Mouse (Mus musculus): ENCODE results near the gene 9230104L09Rik. TPM values are rescaled to one million over a fixed set of nuclear protein-coding genes. Genes with fewer than 3 reads are reported as not detected.

The 9230104L09Rik gene
- not detected in 2 replicates for polyA plus RNA-seq (2011; ENCODE audit: insufficient read length, low read depth, missing spikeins)

DNA sequence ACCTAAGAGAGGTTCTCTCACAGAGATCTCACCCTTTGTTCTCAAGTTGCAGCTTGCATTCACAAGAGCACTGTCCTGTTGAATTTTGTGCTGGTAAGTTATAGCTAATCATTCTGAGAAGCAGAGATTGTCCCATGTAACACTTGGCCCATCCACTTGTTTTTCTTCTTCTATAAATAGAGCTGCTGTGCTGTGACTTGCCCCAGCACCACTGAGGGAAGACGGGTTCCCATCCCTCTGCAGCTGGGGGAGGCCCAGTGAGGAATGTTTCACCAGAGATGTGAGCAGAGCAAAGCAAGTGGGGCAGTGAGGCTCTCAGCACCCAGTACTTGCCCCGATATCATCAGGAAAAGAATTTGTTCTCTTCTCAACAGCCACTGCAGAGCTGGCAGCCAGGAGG, at the start of gene 9230104L09Rik:
Gene 9230104L09Rik (minus strand): TSS at position 73 of the 400 bp plus-strand sequence.
- TF ChIP-seq CTCF (IDR thresholded peaks at IDR 0.05; ENCODE audit: borderline replicate concordance, insufficient read depth, low read length): no peak
- no peak for TF ChIP-seq POLR2A (IDR thresholded peaks at IDR 0.05; ENCODE audit: low read depth, low read length)
- no peak within 1 kb of the TSS for H3K27ac ChIP-seq (ENCODE audit: insufficient read depth, low read length)
- no peaks in the 10 kb centered on the region for H3K4me1 ChIP-seq (ENCODE audit: control insufficient read depth, insufficient read depth, low read length)
- no peak within 1 kb of the TSS for H3K4me3 ChIP-seq (ENCODE audit: insufficient read depth, low read length)

DNA sequence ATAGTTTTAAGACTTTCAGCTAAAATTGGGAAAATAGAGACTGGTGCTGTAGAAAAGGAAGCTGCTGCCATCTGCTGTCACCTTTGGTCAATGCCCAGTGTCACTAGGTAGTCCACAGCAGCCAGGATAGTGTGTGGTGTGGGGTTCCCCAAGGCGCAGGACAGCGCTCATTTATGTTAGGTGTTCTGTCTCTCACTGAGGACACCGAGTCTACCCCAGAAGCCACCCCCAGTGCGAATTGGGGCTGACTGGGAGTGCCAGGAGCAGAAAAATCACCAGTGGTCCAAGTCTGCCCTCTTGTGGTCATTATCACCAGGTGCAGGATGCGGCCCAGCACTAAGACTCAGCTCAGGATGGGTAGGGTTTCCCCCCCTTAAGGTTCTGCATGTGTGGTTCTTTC, 37.4 kb upstream of the 9230104L09Rik start:
- Histone ChIP-seq H3K27ac (ENCODE audit: insufficient read depth, low read length) (no peak overlapping the region), H3K4me1 (ENCODE audit: control insufficient read depth, insufficient read depth, low read length) (no peaks in the 10 kb centered on the region), H3K4me3 (ENCODE audit: insufficient read depth, low read length) (no peak overlapping the region)
- peak; percentile 74 for TF ChIP-seq CTCF (IDR thresholded peaks at IDR 0.05; ENCODE audit: borderline replicate concordance, insufficient read depth, low read length)
- no peak for TF ChIP-seq POLR2A (IDR thresholded peaks at IDR 0.05; ENCODE audit: low read depth, low read length)

DNA sequence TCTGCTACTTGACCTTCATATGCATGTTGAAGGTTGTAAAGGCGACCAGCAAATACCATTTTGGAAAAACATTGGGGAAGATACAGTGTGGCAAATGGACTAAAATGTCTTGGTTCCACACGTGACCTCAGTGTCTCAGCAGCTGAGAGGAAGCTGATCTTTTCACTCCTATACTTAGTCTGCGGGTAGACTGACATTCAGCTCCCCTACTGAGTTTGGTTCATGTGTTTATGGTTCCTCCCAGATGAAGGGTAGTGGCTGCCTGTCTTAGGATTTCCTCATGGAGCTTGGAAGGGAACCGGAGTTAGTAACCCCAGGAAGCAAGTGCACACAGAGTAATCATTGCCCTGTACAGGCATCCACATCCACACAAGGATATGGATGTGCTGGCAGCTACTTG, 35.5 kb upstream of the 9230104L09Rik start:
- TF ChIP-seq POLR2A (IDR thresholded peaks at IDR 0.05; ENCODE audit: low read depth, low read length) (no peak), CTCF (IDR thresholded peaks at IDR 0.05; ENCODE audit: borderline replicate concordance, insufficient read depth, low read length) (no peak)
- H3K4me1 ChIP-seq (ENCODE audit: control insufficient read depth, insufficient read depth, low read length): no peaks in the 10 kb centered on the region
- no peak overlapping the region for H3K27ac ChIP-seq (ENCODE audit: insufficient read depth, low read length)
- H3K4me3 ChIP-seq (ENCODE audit: insufficient read depth, low read length): no peak overlapping the region

GRCm38 (mm10) chr2:148896219-148896618, 31.4 kb upstream of the 9230104L09Rik start:
- Histone ChIP-seq H3K4me1 (ENCODE audit: control insufficient read depth, insufficient read depth, low read length) (no peaks in the 10 kb centered on the region), H3K4me3 (ENCODE audit: insufficient read depth, low read length) (no peak overlapping the region), H3K27ac (ENCODE audit: insufficient read depth, low read length) (no peak overlapping the region)
- TF ChIP-seq POLR2A (IDR thresholded peaks at IDR 0.05; ENCODE audit: low read depth, low read length) (no peak), CTCF (IDR thresholded peaks at IDR 0.05; ENCODE audit: borderline replicate concordance, insufficient read depth, low read length) (no peak)

- Histone ChIP-seq H3K4me1 (ENCODE audit: control insufficient read depth, insufficient read depth, low read length) (no peaks in the 10 kb centered on the region), H3K27ac (ENCODE audit: insufficient read depth, low read length) (no peak overlapping the region), H3K4me3 (ENCODE audit: insufficient read depth, low read length) (no peak overlapping the region)
- TF ChIP-seq CTCF (IDR thresholded peaks at IDR 0.05; ENCODE audit: borderline replicate concordance, insufficient read depth, low read length) (no peak), POLR2A (IDR thresholded peaks at IDR 0.05; ENCODE audit: low read depth, low read length) (no peak)
Observed at GRCm38 (mm10) chr2:148893107-148893506, 28.3 kb upstream of the 9230104L09Rik start.

GRCm38 (mm10) chr2:148890021-148890851, 25.4 kb upstream of the 9230104L09Rik start:
- Histone ChIP-seq H3K4me1 (ENCODE audit: control insufficient read depth, insufficient read depth, low read length) (no peaks in the 10 kb centered on the region), H3K4me3 (ENCODE audit: insufficient read depth, low read length) (no peak overlapping the region), H3K27ac (ENCODE audit: insufficient read depth, low read length) (no peak overlapping the region)
- no peak for TF ChIP-seq CTCF (IDR thresholded peaks at IDR 0.05; ENCODE audit: borderline replicate concordance, insufficient read depth, low read length)
- no peak for TF ChIP-seq POLR2A (IDR thresholded peaks at IDR 0.05; ENCODE audit: low read depth, low read length)

- no peak overlapping the region for H3K4me3 ChIP-seq (ENCODE audit: insufficient read depth, low read length)
- H3K27ac ChIP-seq (ENCODE audit: insufficient read depth, low read length): no peak overlapping the region
- no peaks in the 10 kb centered on the region for H3K4me1 ChIP-seq (ENCODE audit: control insufficient read depth, insufficient read depth, low read length)
- TF ChIP-seq CTCF (IDR thresholded peaks at IDR 0.05; ENCODE audit: borderline replicate concordance, insufficient read depth, low read length): no peak
- no peak for TF ChIP-seq POLR2A (IDR thresholded peaks at IDR 0.05; ENCODE audit: low read depth, low read length)
Observed at GRCm38 (mm10) chr2:148889331-148890010, 24.6 kb upstream of the 9230104L09Rik start.

DNA sequence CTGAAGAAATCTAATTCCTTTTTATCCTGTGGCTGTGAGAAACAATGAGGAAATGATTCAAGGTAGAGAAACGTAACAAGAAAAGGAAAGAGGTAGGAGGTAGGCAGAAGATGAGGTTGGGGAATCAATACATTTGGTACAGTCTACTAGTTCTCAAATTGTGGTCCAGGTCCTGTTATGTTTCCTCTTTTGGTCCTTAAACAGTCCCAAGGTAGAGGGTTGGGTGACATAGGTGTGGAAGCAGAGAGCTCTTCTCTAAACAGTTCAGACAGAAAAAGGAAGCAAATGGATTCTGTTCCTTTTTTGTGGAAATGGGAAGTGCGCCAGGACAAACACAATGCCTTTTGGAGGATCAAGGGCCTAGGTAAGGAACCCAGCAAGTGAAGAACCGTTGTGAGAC, 24.0 kb upstream of the 9230104L09Rik start:
- Histone ChIP-seq H3K4me1 (ENCODE audit: control insufficient read depth, insufficient read depth, low read length) (no peaks in the 10 kb centered on the region), H3K4me3 (ENCODE audit: insufficient read depth, low read length) (no peak overlapping the region), H3K27ac (ENCODE audit: insufficient read depth, low read length) (no peak overlapping the region)
- TF ChIP-seq CTCF (IDR thresholded peaks at IDR 0.05; ENCODE audit: borderline replicate concordance, insufficient read depth, low read length): no peak
- no peak for TF ChIP-seq POLR2A (IDR thresholded peaks at IDR 0.05; ENCODE audit: low read depth, low read length)

DNA sequence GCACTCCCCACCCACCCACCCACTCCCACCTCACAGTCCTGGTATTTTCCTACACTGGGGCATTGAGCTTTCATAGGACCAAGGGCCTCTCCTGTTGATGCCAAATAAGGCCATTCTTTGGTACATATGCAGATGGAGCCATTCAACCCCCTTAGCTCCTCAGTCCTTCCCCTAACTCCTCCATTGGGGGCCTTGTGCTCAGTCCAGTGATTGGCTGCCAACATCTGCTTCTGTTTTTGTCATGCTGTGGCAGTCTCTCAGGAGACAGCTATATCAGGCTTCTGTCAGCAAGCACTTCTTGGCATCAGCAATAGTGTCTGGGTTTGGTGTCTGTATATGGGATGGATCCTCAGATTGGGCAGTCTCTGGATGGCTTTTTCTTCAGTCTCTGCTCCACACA, 19.9 kb upstream of the 9230104L09Rik start:
- no peak for TF ChIP-seq CTCF (IDR thresholded peaks at IDR 0.05; ENCODE audit: borderline replicate concordance, insufficient read depth, low read length)
- no peaks in the 10 kb centered on the region for H3K4me1 ChIP-seq (ENCODE audit: control insufficient read depth, insufficient read depth, low read length)
- no peak overlapping the region for H3K4me3 ChIP-seq (ENCODE audit: insufficient read depth, low read length)
- H3K27ac ChIP-seq (ENCODE audit: insufficient read depth, low read length): no peak overlapping the region

DNA sequence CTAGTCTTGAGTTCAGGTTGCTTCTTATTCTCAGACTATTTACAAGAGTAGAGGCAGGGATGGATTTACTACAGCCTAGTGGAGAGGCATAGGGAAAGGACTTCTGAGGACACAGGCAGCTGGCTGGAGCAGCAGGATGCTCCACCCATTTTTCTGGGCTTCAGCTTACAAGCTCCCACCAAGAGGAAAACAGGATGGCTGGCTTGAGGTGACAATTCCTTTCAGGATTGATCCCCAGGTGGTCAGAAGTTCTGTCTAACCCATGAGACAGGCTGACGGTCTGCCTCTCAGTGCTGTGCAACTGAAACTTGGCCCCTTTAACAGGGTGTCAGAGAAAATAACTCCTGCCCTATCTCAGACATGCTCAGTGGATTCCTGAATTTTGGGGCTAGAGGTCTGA, 14.4 kb upstream of the 9230104L09Rik start:
- Histone ChIP-seq H3K27ac (ENCODE audit: insufficient read depth, low read length) (peak overlapping the region; percentile 54; the same call in 1 of the 2 replicates), H3K4me1 (ENCODE audit: control insufficient read depth, insufficient read depth, low read length) (peaks cover 10% of the 10 kb centered on the region)
- no peak for TF ChIP-seq CTCF (IDR thresholded peaks at IDR 0.05; ENCODE audit: borderline replicate concordance, insufficient read depth, low read length)
- no peak for TF ChIP-seq POLR2A (IDR thresholded peaks at IDR 0.05; ENCODE audit: low read depth, low read length)

More for the DNA sequence above, 14.4 kb upstream of the 9230104L09Rik start:
- H3K4me3 ChIP-seq (ENCODE audit: insufficient read depth, low read length): no peak overlapping the region
